Mouse (Mus musculus): ENCODE results near the gene Ttc24. TPM values are rescaled to one million over a fixed set of nuclear protein-coding genes. Genes with fewer than 3 reads are reported as not detected.

Gene Ttc24
- total RNA-seq, 2 experiments from 2014 or later = not detected

- intact Hi-C loops (cut with DNase I) = no loop called here
Measured at GRCm38 (mm10) chr3:88023192-88024074, 54.7 kb downstream of the Ttc24 start.

GRCm38 (mm10) chr3:88022322-88023191, 55.5 kb downstream of the Ttc24 start:
- intact Hi-C loops (cut with DNase I) = no loop called here
- DNase-seq (ENCODE audit: low spot score in 2 of 2) = peak; percentile 55 to 63

More at GRCm38 (mm10) chr3:88023192-88024074, 54.7 kb downstream of the Ttc24 start:
- no peak for DNase-seq (ENCODE audit: low spot score in 2 of 2)

Other genes starting within 250 kb of the Ttc24 start
- gene Sh2d2a, start 231.5 kb downstream of the Ttc24 start, total RNA-seq (2021) = not detected
- gene Prcc, start 192.7 kb downstream of the Ttc24 start, total RNA-seq (2021) = 10 to 100 TPM; 64.4 to 65.9 TPM
- 100 to 1,000 TPM; 130 to 139 TPM for gene Hdgf, start 172.0 kb downstream of the Ttc24 start, total RNA-seq (2021)
- gene Mrpl24, start 158.8 kb downstream of the Ttc24 start, total RNA-seq (2021) = 10 to 100 TPM; 45.5 to 48.5 TPM
- 10 to 100 TPM; 14.3 to 15.2 TPM for gene Isg20l2, start 148.0 kb downstream of the Ttc24 start, total RNA-seq (2021)
- gene Rrnad1, start 147.6 kb downstream of the Ttc24 start, total RNA-seq (2021) = 10 to 100 TPM; 17.7 to 19.0 TPM
- gene Crabp2, start 129.6 kb downstream of the Ttc24 start, total RNA-seq (2021) = 1 to 10 TPM; 5.4 to 5.9 TPM
- 10 to 100 TPM; 10.1 to 10.4 TPM for gene Nes, start 107.2 kb downstream of the Ttc24 start, total RNA-seq (2021)
- gene Bcan, start 78.1 kb downstream of the Ttc24 start, total RNA-seq (2021) = 100 to 1,000 TPM; 297 to 331 TPM
- 1 to 10 TPM; 1.3 TPM for gene Hapln2, start 50.7 kb downstream of the Ttc24 start, total RNA-seq (2021)
- gene Gpatch4, start 35.2 kb downstream of the Ttc24 start, total RNA-seq (2021) = 10 to 100 TPM; 15.5 to 16.5 TPM
- 10 to 100 TPM; 60.8 to 64.2 TPM for gene Naxe, start 19.8 kb downstream of the Ttc24 start, total RNA-seq (2021)
- gene Iqgap3, start 3.7 kb upstream of the Ttc24 start, total RNA-seq (2021) = 1 to 10 TPM in 1 of 2 experiments, under 1 TPM in 1; 0.66 to 1.2 TPM
- gene Mef2d, start 64.1 kb upstream of the Ttc24 start, total RNA-seq (2021) = 100 to 1,000 TPM; 196 to 201 TPM
- under 1 TPM in 1 of 2 experiments, not detected in 1; 0.18 TPM for gene Rhbg, start 176.4 kb upstream of the Ttc24 start, total RNA-seq (2021)
- gene Gm38392, start 208.9 kb upstream of the Ttc24 start, total RNA-seq (2021) = under 1 TPM in 1 of 2 experiments, not detected in 1; 0.49 TPM
- 1 to 10 TPM; 2.6 to 3.9 TPM for gene Tsacc, start 218.7 kb upstream of the Ttc24 start, total RNA-seq (2021)
- gene Cct3, start 218.8 kb upstream of the Ttc24 start, total RNA-seq (2021) = 100 to 1,000 TPM; 163 to 170 TPM
- 10 to 100 TPM; 84.4 to 93.6 TPM for gene Glmp, start 246.7 kb upstream of the Ttc24 start, total RNA-seq (2021)